Mouse (Mus musculus): ENCODE measurements around the gene Akap10. TPM values are rescaled to one million over a fixed set of nuclear protein-coding genes. Genes with fewer than 3 reads are reported as not detected.

Akap10 gene
- total RNA-seq, 2 experiments from 2014 or later, result 14.7 to 15.6 TPM

GRCm38 (mm10) chr11:61839940-61840339 is 90.1 kb downstream of the Akap10 start:
- intact Hi-C loops (cut with DNase I), result no loop called here
- DNase-seq, result no peak

- no peak for DNase-seq
- intact Hi-C loops (cut with DNase I), result no loop called here
These were observed 90.9 kb downstream of the Akap10 start for GRCm38 (mm10) chr11:61839182-61839581.

Other genes starting within 250 kb of the Akap10 start
- under 1 TPM; 0.07 to 0.24 TPM for gene Fam83g, start 246.2 kb downstream of the Akap10 start, total RNA-seq (2021)
- gene Slc5a10, start 209.4 kb downstream of the Akap10 start, total RNA-seq (2021), result not detected
- gene Prpsap2, start 168.2 kb downstream of the Akap10 start, total RNA-seq (2021), result 1 to 10 TPM; 6.4 to 7.0 TPM
- 10 to 100 TPM; 45.8 to 48.1 TPM for gene Ulk2, start 75.2 kb downstream of the Akap10 start, total RNA-seq (2021)
- 10 to 100 TPM; 21.2 to 23.5 TPM for gene Specc1, start 26.5 kb upstream of the Akap10 start, total RNA-seq (2021)